Mouse (Mus musculus): Measurements from ENCODE around the gene Irf2bp2.

Irf2bp2 gene

DNA sequence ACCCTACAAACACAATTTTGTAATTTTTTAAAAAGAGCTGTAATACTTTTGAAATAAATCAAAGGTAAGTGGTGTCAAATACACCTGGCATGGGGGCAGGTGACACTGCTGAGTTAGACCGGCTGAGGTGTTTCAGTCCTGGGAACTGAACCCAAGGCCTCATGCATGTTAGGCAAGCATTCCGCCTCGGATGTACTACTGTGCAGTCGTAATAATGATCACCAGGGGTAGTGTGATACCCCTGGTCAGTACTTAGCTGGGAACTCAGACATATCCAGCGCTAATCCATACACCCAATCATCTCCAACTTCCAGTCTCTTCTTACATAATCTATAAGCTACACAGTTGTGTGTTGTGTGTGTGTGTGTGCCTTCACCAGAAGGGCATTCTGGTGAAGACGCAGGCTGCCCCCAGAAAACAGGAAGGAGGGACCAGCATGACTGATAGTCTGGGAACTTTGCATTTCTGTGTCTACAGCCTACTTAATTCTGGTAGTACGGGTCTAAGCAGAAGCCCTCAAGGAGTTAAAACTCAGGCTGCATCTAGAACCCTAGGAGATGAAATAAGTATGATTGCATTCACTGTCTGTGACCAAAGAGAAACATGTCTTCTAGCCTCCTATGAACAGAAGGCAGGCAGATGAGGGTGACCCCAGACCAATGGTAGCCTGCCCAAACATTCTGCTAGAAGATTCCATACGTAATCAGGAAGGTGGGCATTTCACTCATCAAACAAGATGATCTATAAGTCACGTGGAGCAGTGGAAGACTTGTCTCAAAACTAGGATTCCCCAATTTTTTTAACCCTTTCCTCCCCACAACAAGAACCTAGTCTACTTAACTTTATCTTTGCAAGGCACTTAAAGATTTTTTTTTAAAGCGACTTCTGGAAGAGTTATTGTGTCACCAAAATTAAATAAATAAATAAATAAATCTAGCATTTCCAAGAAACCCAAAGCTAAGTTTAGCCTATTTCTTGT lies 6.9 kb downstream of the Irf2bp2 start:
- DNase-seq (ENCODE audit: extremely low spot score): no peak

DNA sequence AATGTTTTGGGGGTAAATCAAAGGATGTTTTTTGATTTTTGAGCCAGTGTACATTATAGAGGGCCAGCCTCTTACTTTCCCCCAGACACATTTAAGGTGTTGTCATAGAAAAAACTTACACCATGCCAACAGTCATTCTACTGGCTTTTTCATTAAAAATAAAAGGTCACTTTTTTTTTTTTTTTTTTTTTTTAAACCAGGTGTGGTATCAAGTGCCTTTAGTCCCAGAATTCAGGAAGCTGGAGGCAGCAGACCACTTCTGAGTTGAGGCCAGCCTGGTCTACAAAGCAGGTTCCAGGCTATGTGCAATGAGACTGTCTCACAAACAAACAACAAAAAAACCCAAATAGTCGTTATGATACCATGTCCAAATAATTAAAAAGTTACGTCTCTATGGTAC lies 7.7 kb downstream of the Irf2bp2 start:
- no peak for DNase-seq (ENCODE audit: extremely low spot score)

DNA sequence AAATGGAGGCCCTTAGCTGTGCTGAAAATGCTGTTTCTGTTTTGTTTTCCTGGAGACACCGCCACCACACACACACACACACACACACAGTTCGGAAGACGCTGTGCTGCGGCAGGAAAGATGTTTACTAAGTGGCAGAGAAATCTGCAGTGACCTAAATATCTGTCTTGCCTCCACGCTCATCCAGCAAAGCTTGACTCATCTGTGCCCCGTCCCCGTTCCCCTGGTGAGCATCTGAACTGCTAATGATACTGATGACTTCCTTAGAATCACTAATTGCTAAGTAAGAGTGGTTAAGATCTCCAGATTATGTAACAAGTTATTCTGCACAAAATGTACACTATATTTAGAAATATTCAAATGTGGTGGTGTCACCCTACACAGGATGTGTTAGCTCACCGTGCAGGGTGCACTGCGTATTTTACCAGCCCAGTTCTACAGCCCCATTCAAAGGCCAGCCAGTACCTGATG lies 8.2 kb downstream of the Irf2bp2 start:
- DNase-seq (ENCODE audit: extremely low spot score): no peak

- DNase-seq (ENCODE audit: extremely low spot score): no peak
These were observed 8.9 kb downstream of the Irf2bp2 start for GRCm38 (mm10) chr8:126584844-126585231.

DNA sequence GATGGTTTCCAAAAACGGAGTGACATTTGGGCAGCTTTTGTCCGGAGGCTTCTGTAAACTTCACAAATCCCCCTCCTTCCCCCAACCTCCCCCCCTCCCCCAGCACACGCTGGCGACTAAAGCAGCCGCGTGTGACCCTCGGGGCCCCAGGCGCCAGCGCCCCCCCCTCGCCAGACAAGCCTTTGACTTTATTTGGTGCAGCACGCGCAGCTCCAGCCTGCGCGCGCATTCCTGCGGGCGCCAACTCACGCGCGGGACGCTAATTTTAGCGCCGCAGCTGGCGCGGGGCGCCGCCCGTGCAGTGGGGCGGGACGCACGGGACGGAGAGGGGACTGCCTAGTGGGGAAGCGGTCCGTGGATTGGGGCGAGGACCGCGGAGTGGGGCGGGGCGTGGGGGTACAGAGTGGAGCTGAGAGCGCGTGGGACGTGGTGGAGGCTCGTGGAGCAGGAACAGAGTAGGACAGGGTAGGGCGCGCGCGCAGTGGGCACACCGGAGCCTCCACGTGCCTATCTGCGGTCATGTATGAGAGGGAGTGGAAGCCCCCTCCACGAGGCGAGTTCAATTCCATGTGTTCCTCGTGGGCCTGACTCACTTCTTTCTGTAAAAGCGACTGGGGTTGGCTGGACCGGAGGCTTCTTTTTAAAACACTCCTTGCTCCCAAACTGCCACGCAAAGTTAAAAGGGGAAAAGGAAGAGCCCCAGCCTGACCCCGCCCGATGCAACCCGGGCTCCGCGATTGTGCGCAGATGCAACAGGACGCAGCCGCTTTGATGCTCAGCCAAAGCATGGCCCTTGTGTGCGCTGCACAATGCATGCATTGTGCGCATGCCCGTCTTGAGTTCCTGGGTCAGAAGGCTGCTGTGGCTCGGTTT lies 9.6 kb downstream of the Irf2bp2 start:
- peak; percentile 84 for DNase-seq (ENCODE audit: extremely low spot score)

GRCm38 (mm10) chr8:126583534-126583933 lies 10.3 kb downstream of the Irf2bp2 start:
- no peak for DNase-seq (ENCODE audit: extremely low spot score)

DNA sequence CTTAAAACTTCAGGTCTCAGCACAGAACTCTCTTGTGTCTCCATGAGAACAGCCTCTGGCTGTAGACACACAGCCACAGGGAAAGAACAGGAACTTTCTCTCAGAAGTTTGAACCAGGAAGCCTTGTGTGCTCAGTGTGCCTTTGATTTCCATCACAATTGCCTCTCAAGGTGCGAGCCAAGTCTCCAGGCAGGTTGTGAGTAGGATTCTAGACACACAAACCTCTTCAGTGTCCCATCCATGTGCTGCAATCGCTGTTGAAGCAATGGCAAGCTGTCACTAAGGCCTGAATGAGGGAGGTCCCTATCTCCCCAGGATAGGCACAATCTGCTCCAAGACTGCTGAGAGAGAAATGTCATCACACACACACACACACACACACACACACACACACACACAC lies 10.8 kb downstream of the Irf2bp2 start:
- no peak for DNase-seq (ENCODE audit: extremely low spot score)

GRCm38 (mm10) chr8:126582509-126582908 lies 11.3 kb downstream of the Irf2bp2 start:
- no peak for DNase-seq (ENCODE audit: extremely low spot score)

DNA sequence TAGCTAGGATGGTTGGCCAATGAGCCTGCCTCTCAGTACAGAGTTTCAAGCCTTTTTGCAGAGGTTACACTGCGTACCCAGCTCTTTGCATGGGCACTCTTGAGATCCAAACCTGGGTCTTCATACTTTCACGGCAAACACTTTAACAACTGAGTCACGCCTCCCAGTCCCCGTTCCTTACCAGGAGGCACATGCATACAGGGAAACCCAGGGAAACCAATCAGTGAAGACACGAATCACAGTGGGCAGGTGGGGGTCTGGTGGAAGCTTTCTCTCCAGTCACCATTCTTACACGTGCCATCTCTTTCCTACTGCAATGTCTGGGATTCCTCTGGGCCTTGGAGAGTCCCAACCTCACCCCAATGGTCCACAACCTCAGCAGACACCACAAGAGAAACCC lies 12.1 kb downstream of the Irf2bp2 start:
- DNase-seq (ENCODE audit: extremely low spot score): no peak

DNA sequence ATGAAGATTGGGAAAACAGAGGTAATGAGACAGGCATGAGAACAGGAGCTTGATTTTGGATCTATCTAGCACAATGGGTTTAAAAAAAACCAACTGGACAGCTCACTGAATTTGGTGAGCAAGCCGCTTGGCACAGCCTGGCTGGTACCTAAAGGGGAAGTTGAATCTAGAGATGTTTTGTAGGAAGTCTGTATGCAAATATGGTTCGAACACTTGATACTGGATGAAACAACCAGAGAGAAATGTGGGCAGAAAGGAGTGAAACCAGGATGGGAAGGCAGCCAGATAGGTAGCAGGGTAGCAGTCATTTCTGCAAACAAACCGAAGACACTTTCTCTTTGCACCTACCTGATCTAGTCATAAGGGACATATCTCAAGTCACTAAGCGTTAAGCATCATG lies 13.0 kb downstream of the Irf2bp2 start:
- no peak for DNase-seq (ENCODE audit: extremely low spot score)

GRCm38 (mm10) chr8:126580086-126580485 lies 13.7 kb downstream of the Irf2bp2 start:
- no peak for DNase-seq (ENCODE audit: extremely low spot score)

DNA sequence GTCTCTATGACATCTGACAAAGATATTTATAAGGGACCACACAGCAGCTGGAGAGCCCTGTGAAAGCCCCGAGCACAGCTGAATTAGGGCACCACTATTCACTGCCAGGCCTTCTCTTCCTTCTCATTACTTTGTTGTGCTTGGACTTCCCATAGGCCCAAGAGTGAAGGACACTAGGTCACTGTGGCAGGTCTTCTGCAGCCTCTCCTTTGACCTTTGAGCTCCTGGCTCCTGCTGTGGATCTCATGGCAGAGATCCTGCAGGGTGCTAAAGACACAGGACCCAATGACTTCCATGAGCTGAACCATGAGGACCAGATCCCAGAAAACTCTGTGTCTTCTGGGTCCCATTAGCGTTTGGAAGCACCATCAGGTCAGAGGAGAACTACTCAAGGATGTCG lies 15.1 kb downstream of the Irf2bp2 start:
- DNase-seq (ENCODE audit: extremely low spot score): no peak

- DNase-seq (ENCODE audit: extremely low spot score): no peak
These were observed 16.9 kb downstream of the Irf2bp2 start for GRCm38 (mm10) chr8:126576919-126577318.

GRCm38 (mm10) chr8:126576086-126576485 lies 17.7 kb downstream of the Irf2bp2 start:
- no peak for DNase-seq (ENCODE audit: extremely low spot score)

- DNase-seq (ENCODE audit: extremely low spot score): no peak
These were observed 18.7 kb downstream of the Irf2bp2 start for GRCm38 (mm10) chr8:126574882-126575637.

- DNase-seq (ENCODE audit: extremely low spot score): no peak
These were observed 19.9 kb downstream of the Irf2bp2 start for GRCm38 (mm10) chr8:126573878-126574277.

DNA sequence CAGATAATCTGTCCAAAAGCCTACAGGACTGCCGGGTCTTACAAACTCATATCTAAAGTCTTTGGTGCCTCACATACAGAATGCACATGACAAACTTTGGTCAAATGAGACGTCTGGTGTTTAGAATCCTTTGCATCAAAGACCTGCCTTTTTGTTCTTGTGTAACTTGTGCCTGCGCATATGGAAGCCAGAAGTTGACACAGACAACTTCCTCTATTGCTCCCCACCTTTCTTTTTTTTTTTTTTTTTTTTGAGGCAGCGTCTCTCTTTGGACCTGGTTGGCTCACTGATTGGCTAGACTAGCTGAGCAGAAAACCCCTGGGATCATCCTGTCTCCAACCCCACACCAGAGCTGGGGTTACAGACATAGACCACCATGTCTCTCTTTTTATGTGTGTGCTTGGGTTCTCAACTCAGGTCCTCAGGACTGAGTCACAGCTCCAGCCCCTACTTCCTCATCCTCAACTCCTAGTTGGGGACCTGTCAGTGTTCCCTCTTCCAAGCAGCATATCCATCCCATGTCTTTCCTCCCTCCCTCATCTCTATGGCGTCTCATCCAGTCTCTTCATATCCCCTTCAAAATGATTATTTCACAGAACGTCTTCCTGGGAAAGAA lies 20.6 kb downstream of the Irf2bp2 start:
- no peak for DNase-seq (ENCODE audit: extremely low spot score)

GRCm38 (mm10) chr8:126571065-126571660 lies 22.6 kb downstream of the Irf2bp2 start:
- no peak for DNase-seq (ENCODE audit: extremely low spot score)

GRCm38 (mm10) chr8:126570521-126571040 lies 23.2 kb downstream of the Irf2bp2 start:
- DNase-seq (ENCODE audit: extremely low spot score): no peak

GRCm38 (mm10) chr8:126570046-126570445 lies 23.7 kb downstream of the Irf2bp2 start:
- DNase-seq (ENCODE audit: extremely low spot score): no peak

- no peak for DNase-seq (ENCODE audit: extremely low spot score)
These were observed 24.1 kb downstream of the Irf2bp2 start for GRCm38 (mm10) chr8:126569638-126570037.
